Mouse (Mus musculus): ENCODE measurements around the gene Mast4.
A peak's percentile ranks its signal among the peaks of the same experiment; 100 is the strongest.

Gene Mast4

GRCm38 (mm10) chr13:103114274-103114673, 220.0 kb downstream of the Mast4 start:
- peak; percentile 52 for DNase-seq

- peak; percentile 34 for DNase-seq
These were observed 224.4 kb downstream of the Mast4 start for GRCm38 (mm10) chr13:103109872-103110271.

GRCm38 (mm10) chr13:103107362-103107761, 226.9 kb downstream of the Mast4 start:
- no peak for DNase-seq

GRCm38 (mm10) chr13:103102598-103102997, 231.7 kb downstream of the Mast4 start:
- DNase-seq, result no peak

- peak; percentile 11 for DNase-seq
These were observed 237.7 kb downstream of the Mast4 start for GRCm38 (mm10) chr13:103096346-103097150.

GRCm38 (mm10) chr13:103095491-103095890, 238.8 kb downstream of the Mast4 start:
- no peak for DNase-seq

GRCm38 (mm10) chr13:103094595-103094994, 239.7 kb downstream of the Mast4 start:
- no peak for DNase-seq

GRCm38 (mm10) chr13:103093713-103094112, 240.6 kb downstream of the Mast4 start:
- no peak for DNase-seq

- no peak for DNase-seq
These were observed 248.7 kb downstream of the Mast4 start for GRCm38 (mm10) chr13:103085540-103086121.

- no peak for DNase-seq
These were observed 251.4 kb downstream of the Mast4 start for GRCm38 (mm10) chr13:103082891-103083290.

GRCm38 (mm10) chr13:103079806-103080205, 254.5 kb downstream of the Mast4 start:
- DNase-seq, result no peak

GRCm38 (mm10) chr13:103078815-103079214, 255.5 kb downstream of the Mast4 start:
- DNase-seq, result no peak

GRCm38 (mm10) chr13:103073461-103073860, 260.8 kb downstream of the Mast4 start:
- DNase-seq, result no peak

- no peak for DNase-seq
These were observed 262.5 kb downstream of the Mast4 start for GRCm38 (mm10) chr13:103071783-103072182.

GRCm38 (mm10) chr13:103067581-103068166, 266.6 kb downstream of the Mast4 start:
- DNase-seq, result no peak

- no peak for DNase-seq
These were observed 268.9 kb downstream of the Mast4 start for GRCm38 (mm10) chr13:103065437-103065836.

- no peak for DNase-seq
These were observed 272.6 kb downstream of the Mast4 start for GRCm38 (mm10) chr13:103061680-103062079.

GRCm38 (mm10) chr13:103059995-103060652, 274.2 kb downstream of the Mast4 start:
- DNase-seq, result no peak

GRCm38 (mm10) chr13:103056451-103056850, 277.8 kb downstream of the Mast4 start:
- no peak for DNase-seq

GRCm38 (mm10) chr13:103052661-103053060, 281.6 kb downstream of the Mast4 start:
- no peak for DNase-seq

GRCm38 (mm10) chr13:103048954-103049353, 285.3 kb downstream of the Mast4 start:
- no peak for DNase-seq

- DNase-seq, result no peak
These were observed 290.6 kb downstream of the Mast4 start for GRCm38 (mm10) chr13:103043692-103044091.

GRCm38 (mm10) chr13:103043011-103043410, 291.3 kb downstream of the Mast4 start:
- no peak for DNase-seq

GRCm38 (mm10) chr13:103037466-103037865, 296.8 kb downstream of the Mast4 start:
- DNase-seq, result no peak

Measured in cerebellum, adult 11-12 months (tissue).